Mouse (Mus musculus): ENCODE measurements at regions not wholly inside any gene's neighbourhood (a gene's known extent, or its start where the extent isn't known, plus 50 kb on each side); places are given as distances from the start of the nearest gene placed in this dataset.
A peak's percentile ranks its signal among the peaks of the same experiment; 100 is the strongest.

- Histone ChIP-seq H3K4me1 (ENCODE audit: control insufficient read depth, insufficient read depth, low read length) (no peaks in the 10 kb centered on the region), H3K36me3 (ENCODE audit: control insufficient read depth, insufficient read depth, low read length) (no peaks in the 10 kb centered on the region), H3K27ac (replicated peaks; ENCODE audit: low read depth, low read length) (no peak overlapping the region), H3K4me3 (ENCODE audit: low read depth, low read length) (no peak overlapping the region), H3K9ac (ENCODE audit: low read depth, low read length) (no peak overlapping the region), H3K4me2 (ENCODE audit: low read depth, low read length) (no peak overlapping the region), H3K9me3 (ENCODE audit: control insufficient read depth, low read length) (no peaks in the 10 kb centered on the region), H3K27me3 (replicated peaks; ENCODE audit: control insufficient read depth, insufficient read depth, low read length) (no peaks in the 10 kb centered on the region)
- DNase-seq (ENCODE audit: low spot score) (no peak), ATAC-seq (ENCODE audit: low read depth) (no peak)
- 70% methylated on average over 17 of the region's 17 CpGs for WGBS
These were observed 110.0 kb upstream of the Ppp1r26 start for GRCm38 (mm10) chr2:28336349-28337309.

- no peaks in the 10 kb centered on the region for H3K4me1 ChIP-seq (ENCODE audit: control insufficient read depth, insufficient read depth, low read length)
- H3K9me3 ChIP-seq (ENCODE audit: control insufficient read depth, low read length) = no peaks in the 10 kb centered on the region
- H3K9ac ChIP-seq (ENCODE audit: low read depth, low read length) = no peak overlapping the region
- DNase-seq (ENCODE audit: low spot score) (no peak), ATAC-seq (ENCODE audit: low read depth) (no peak)
- no peak overlapping the region for H3K4me2 ChIP-seq (ENCODE audit: low read depth, low read length)
- WGBS = 92% methylated on average over 5 of the region's 5 CpGs
- no peak overlapping the region for H3K4me3 ChIP-seq (ENCODE audit: low read depth, low read length)
- no peaks in the 10 kb centered on the region for H3K36me3 ChIP-seq (ENCODE audit: control insufficient read depth, insufficient read depth, low read length)
- no peaks in the 10 kb centered on the region for H3K27me3 ChIP-seq (replicated peaks; ENCODE audit: control insufficient read depth, insufficient read depth, low read length)
- H3K27ac ChIP-seq (replicated peaks; ENCODE audit: low read depth, low read length) = no peak overlapping the region
These were observed 109.0 kb upstream of the Ppp1r26 start for GRCm38 (mm10) chr2:28337561-28337960.

DNA sequence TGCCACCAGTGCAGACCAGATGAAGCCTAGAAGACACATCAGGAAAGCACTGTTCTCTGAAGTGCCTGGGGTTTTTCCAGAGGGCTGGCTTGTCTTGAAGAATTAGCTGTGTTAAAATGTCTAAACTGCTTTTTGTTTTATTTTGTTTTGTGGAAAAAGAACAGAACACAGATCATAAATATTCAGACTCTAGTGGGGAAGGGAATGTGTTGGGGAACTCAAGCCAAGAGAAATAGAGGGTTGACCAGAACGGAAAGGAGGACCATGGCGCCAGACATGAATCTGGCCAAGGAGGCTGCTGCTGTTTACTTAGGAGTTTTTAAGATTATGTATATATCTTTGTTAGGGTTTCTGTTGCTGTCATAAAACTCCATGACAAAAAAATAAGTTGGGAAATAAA lies 105.3 kb upstream of the Ppp1r26 start:
- 76% methylated on average over 2 of the region's 2 CpGs for WGBS
- DNase-seq (ENCODE audit: low spot score) (no peak), ATAC-seq (ENCODE audit: low read depth) (no peak)

GRCm38 (mm10) chr2:28348453-28348852 lies 98.1 kb upstream of the Ppp1r26 start:
- H3K4me3 ChIP-seq (ENCODE audit: low read depth, low read length) = no peak overlapping the region
- no peak overlapping the region for H3K4me2 ChIP-seq (ENCODE audit: low read depth, low read length)
- no peaks in the 10 kb centered on the region for H3K4me1 ChIP-seq (ENCODE audit: control insufficient read depth, insufficient read depth, low read length)
- DNase-seq (ENCODE audit: low spot score) (no peak), ATAC-seq (ENCODE audit: low read depth) (no peak)
- WGBS = 65% methylated on average over 4 of the region's 4 CpGs
- no peaks in the 10 kb centered on the region for H3K9me3 ChIP-seq (ENCODE audit: control insufficient read depth, low read length)
- no peak overlapping the region for H3K27ac ChIP-seq (replicated peaks; ENCODE audit: low read depth, low read length)
- H3K27me3 ChIP-seq (replicated peaks; ENCODE audit: control insufficient read depth, insufficient read depth, low read length) = no peaks in the 10 kb centered on the region
- H3K9ac ChIP-seq (ENCODE audit: low read depth, low read length) = no peak overlapping the region
- H3K36me3 ChIP-seq (ENCODE audit: control insufficient read depth, insufficient read depth, low read length) = no peaks in the 10 kb centered on the region

More for the DNA sequence above, 105.3 kb upstream of the Ppp1r26 start:
- Histone ChIP-seq H3K27ac (replicated peaks; ENCODE audit: low read depth, low read length) (no peak overlapping the region), H3K4me1 (ENCODE audit: control insufficient read depth, insufficient read depth, low read length) (no peaks in the 10 kb centered on the region), H3K36me3 (ENCODE audit: control insufficient read depth, insufficient read depth, low read length) (no peaks in the 10 kb centered on the region), H3K9me3 (ENCODE audit: control insufficient read depth, low read length) (no peaks in the 10 kb centered on the region), H3K9ac (ENCODE audit: low read depth, low read length) (no peak overlapping the region), H3K4me2 (ENCODE audit: low read depth, low read length) (no peak overlapping the region), H3K27me3 (replicated peaks; ENCODE audit: control insufficient read depth, insufficient read depth, low read length) (no peaks in the 10 kb centered on the region), H3K4me3 (ENCODE audit: low read depth, low read length) (no peak overlapping the region)

GRCm38 (mm10) chr2:28349911-28350310 lies 96.7 kb upstream of the Ppp1r26 start:
- Histone ChIP-seq H3K9me3 (ENCODE audit: control insufficient read depth, low read length) (no peaks in the 10 kb centered on the region), H3K27ac (replicated peaks; ENCODE audit: low read depth, low read length) (no peak overlapping the region), H3K4me2 (ENCODE audit: low read depth, low read length) (no peak overlapping the region), H3K4me3 (ENCODE audit: low read depth, low read length) (no peak overlapping the region), H3K4me1 (ENCODE audit: control insufficient read depth, insufficient read depth, low read length) (no peaks in the 10 kb centered on the region), H3K27me3 (replicated peaks; ENCODE audit: control insufficient read depth, insufficient read depth, low read length) (no peaks in the 10 kb centered on the region), H3K9ac (ENCODE audit: low read depth, low read length) (no peak overlapping the region), H3K36me3 (ENCODE audit: control insufficient read depth, insufficient read depth, low read length) (no peaks in the 10 kb centered on the region)
- DNase-seq (ENCODE audit: low spot score) (no peak), ATAC-seq (ENCODE audit: low read depth) (no peak)
- 88% methylated on average over 8 of the region's 8 CpGs for WGBS

GRCm38 (mm10) chr2:28351445-28351844 lies 95.2 kb upstream of the Ppp1r26 start:
- Histone ChIP-seq H3K27me3 (replicated peaks; ENCODE audit: control insufficient read depth, insufficient read depth, low read length) (no peaks in the 10 kb centered on the region), H3K27ac (replicated peaks; ENCODE audit: low read depth, low read length) (no peak overlapping the region), H3K9ac (ENCODE audit: low read depth, low read length) (no peak overlapping the region), H3K4me3 (ENCODE audit: low read depth, low read length) (no peak overlapping the region), H3K36me3 (ENCODE audit: control insufficient read depth, insufficient read depth, low read length) (no peaks in the 10 kb centered on the region), H3K4me2 (ENCODE audit: low read depth, low read length) (no peak overlapping the region), H3K4me1 (ENCODE audit: control insufficient read depth, insufficient read depth, low read length) (no peaks in the 10 kb centered on the region), H3K9me3 (ENCODE audit: control insufficient read depth, low read length) (no peaks in the 10 kb centered on the region)
- no peak for ATAC-seq (ENCODE audit: low read depth)
- no peak for DNase-seq (ENCODE audit: low spot score)
- WGBS = 88% methylated on average over 10 of the region's 10 CpGs

DNA sequence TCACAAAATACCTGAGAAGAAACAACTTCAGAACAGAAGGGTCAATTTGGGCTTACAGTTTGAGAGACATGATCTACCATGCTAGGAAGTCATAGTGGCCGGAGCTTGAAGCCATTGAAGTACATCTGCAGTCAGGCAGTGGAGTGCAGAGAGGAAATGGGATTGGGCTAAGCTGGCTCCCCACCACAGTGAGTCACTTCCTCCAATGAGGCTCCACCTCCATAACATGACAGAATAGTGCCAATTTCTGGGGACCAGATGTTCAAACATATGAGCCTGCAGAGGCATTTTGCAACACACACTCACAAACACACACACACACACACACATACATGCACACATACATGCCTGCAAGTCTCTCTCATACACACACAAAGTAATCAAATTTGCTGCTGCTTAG lies 93.7 kb upstream of the Ppp1r26 start:
- H3K4me1 ChIP-seq (ENCODE audit: control insufficient read depth, insufficient read depth, low read length) = no peaks in the 10 kb centered on the region
- no peaks in the 10 kb centered on the region for H3K27me3 ChIP-seq (replicated peaks; ENCODE audit: control insufficient read depth, insufficient read depth, low read length)
- H3K9me3 ChIP-seq (ENCODE audit: control insufficient read depth, low read length) = no peaks in the 10 kb centered on the region
- 68% methylated on average over 1 of the region's 1 CpGs for WGBS
- H3K27ac ChIP-seq (replicated peaks; ENCODE audit: low read depth, low read length) = no peak overlapping the region
- H3K36me3 ChIP-seq (ENCODE audit: control insufficient read depth, insufficient read depth, low read length) = no peaks in the 10 kb centered on the region
- no peak for ATAC-seq (ENCODE audit: low read depth)
- H3K9ac ChIP-seq (ENCODE audit: low read depth, low read length) = no peak overlapping the region
- no peak overlapping the region for H3K4me3 ChIP-seq (ENCODE audit: low read depth, low read length)
- H3K4me2 ChIP-seq (ENCODE audit: low read depth, low read length) = no peak overlapping the region
- DNase-seq (ENCODE audit: low spot score) = peak; percentile 56

DNA sequence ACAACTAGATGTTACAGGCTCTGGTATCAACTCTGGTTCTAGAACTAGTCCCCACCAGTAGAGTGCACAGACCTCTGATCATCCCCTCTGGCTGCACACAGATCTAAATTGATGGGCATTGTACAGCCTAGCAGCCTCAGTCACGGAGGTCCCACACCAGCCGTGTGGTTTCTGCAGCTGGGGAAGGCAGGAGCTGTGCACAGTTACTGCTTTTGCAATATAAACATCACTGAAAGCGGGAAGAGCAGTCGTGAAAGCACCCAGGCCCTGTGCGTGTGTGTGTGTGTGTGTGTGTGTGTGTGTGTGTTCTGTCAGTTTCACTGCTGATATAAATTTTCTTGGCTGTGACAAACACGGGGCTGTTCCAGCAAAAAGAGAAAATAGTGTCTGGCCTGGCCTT lies 84.4 kb upstream of the Ppp1r26 start:
- 57% methylated on average over 6 of the region's 6 CpGs for WGBS
- DNase-seq (ENCODE audit: low spot score) (no peak), ATAC-seq (ENCODE audit: low read depth) (no peak)
- H3K4me1 ChIP-seq (ENCODE audit: control insufficient read depth, insufficient read depth, low read length) = no peaks in the 10 kb centered on the region
- H3K27ac ChIP-seq (replicated peaks; ENCODE audit: low read depth, low read length) = no peak overlapping the region
- no peaks in the 10 kb centered on the region for H3K27me3 ChIP-seq (replicated peaks; ENCODE audit: control insufficient read depth, insufficient read depth, low read length)
- H3K36me3 ChIP-seq (ENCODE audit: control insufficient read depth, insufficient read depth, low read length) = no peaks in the 10 kb centered on the region
- no peaks in the 10 kb centered on the region for H3K9me3 ChIP-seq (ENCODE audit: control insufficient read depth, low read length)
- no peak overlapping the region for H3K4me3 ChIP-seq (ENCODE audit: low read depth, low read length)
- no peak overlapping the region for H3K9ac ChIP-seq (ENCODE audit: low read depth, low read length)
- no peak overlapping the region for H3K4me2 ChIP-seq (ENCODE audit: low read depth, low read length)

GRCm38 (mm10) chr2:28364623-28365022 lies 82.0 kb upstream of the Ppp1r26 start:
- Histone ChIP-seq H3K4me2 (ENCODE audit: low read depth, low read length) (no peak overlapping the region), H3K27me3 (replicated peaks; ENCODE audit: control insufficient read depth, insufficient read depth, low read length) (no peaks in the 10 kb centered on the region), H3K36me3 (ENCODE audit: control insufficient read depth, insufficient read depth, low read length) (no peaks in the 10 kb centered on the region), H3K27ac (replicated peaks; ENCODE audit: low read depth, low read length) (no peak overlapping the region), H3K4me1 (ENCODE audit: control insufficient read depth, insufficient read depth, low read length) (peaks cover 5% of the 10 kb centered on the region), H3K9me3 (ENCODE audit: control insufficient read depth, low read length) (no peaks in the 10 kb centered on the region), H3K4me3 (ENCODE audit: low read depth, low read length) (no peak overlapping the region), H3K9ac (ENCODE audit: low read depth, low read length) (no peak overlapping the region)
- peak; percentile 44 for DNase-seq (ENCODE audit: low spot score)
- ATAC-seq (ENCODE audit: low read depth) = no peak; the same call in 1 of the 2 replicates
- WGBS = 49% methylated on average over 3 of the region's 3 CpGs

Data from embryonic facial prominence, embryonic 14.5 days (tissue).